Mouse (Mus musculus) kidney, postnatal 36 days (tissue): Measurements from ENCODE around the gene Ccl9.

Source experiments
- DNase-seq, 2 experiments: peaks; one replicate each; pipeline ENCODE4 v3.0.0; 2021 to 2022; ENCODE audit warnings: mixed read lengths in 2 of 2

Ccl9 gene

GRCm38 (mm10) chr11:83578186-83578760 is at the start of gene Ccl9:
TSS of gene Ccl9 (minus strand) at chr11:83578636.
- DNase-seq = no peak

DNA sequence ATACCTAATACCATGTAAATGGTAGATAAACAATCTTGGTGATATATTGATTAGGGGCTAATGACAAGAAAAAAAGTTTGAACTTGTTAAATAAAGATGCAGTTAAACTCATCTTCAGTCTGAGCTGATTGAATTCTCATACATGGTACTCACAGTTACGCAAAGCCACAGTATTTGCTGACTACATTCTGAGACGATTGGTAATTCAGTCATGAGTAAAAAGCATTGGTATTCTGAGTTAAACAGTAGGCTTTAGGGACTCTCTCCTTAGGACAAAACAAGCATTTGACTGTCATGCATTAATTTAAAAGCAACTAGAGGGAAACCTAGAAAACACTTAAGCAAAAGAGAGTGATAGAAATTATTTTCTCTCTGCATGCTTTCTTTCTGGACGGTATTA is 45.1 kb upstream of the Ccl9 start:
- no peak for DNase-seq

DNA sequence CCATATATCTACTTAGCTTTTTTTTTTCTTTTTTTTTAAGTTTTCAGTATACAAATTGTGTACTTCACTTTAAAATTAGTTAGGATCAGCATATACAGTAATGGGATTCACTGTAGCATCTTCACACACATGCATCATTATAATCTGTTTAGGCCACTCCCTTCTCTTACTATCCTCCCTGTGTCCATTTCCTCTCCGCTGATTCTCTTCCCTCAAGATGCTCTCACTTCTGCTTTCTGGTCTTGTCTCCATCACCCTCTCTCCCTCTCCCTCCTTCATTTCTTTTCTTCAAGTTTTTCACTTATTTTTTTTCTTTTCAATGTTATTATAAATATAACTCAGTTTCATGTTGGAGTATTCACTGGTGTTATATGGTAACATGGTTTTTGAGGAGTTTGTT is 40.6 kb upstream of the Ccl9 start:
- no peak for DNase-seq

- no peak for DNase-seq
Observed at GRCm38 (mm10) chr11:83618238-83618637, 39.8 kb upstream of the Ccl9 start.

GRCm38 (mm10) chr11:83616586-83616985 is 38.1 kb upstream of the Ccl9 start:
- DNase-seq = no peak

GRCm38 (mm10) chr11:83610900-83611299 is 32.5 kb upstream of the Ccl9 start:
- DNase-seq = no peak

- no peak for DNase-seq
Observed at GRCm38 (mm10) chr11:83606396-83606795, 28.0 kb upstream of the Ccl9 start.

DNA sequence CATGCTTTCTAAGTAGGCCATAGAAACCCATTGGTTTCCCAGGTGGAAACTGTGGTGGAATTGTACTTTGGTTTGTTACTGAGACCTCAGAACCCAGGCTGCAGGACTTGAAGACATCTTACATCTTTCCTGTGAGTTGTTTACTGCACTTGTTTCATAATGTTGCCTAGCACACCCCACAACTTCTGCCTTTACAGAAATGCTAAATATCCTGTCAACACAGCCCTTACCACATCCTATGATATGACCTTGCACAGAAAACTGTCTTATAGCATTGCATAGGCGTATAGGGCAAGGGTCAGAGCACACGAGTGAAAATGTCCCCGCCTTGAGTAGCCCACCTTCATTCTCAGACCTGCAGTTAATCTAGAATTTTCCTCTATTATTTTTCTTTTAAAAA is 27.1 kb upstream of the Ccl9 start:
- no peak for DNase-seq

DNA sequence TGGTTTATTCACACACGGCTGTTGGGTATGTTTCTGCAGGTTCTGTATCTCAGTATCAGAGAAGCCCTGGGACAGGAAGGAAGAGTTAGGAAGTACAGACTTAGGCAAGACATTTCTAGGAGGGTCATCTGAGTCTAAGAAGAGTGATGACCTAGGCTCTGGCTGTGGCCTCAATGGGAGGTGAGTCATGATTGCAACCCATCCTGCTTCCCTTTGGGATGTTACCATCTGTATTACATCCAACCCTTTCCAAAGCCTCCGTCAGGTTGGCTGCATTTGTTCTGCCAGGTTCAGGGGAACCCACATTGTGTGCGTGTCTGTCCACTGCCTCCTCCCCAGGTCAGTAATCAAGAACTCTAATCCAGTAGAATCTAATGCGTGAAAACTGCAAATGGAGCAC is 26.3 kb upstream of the Ccl9 start:
- no peak for DNase-seq

GRCm38 (mm10) chr11:83603399-83603798 is 25.0 kb upstream of the Ccl9 start:
- DNase-seq = no peak

DNA sequence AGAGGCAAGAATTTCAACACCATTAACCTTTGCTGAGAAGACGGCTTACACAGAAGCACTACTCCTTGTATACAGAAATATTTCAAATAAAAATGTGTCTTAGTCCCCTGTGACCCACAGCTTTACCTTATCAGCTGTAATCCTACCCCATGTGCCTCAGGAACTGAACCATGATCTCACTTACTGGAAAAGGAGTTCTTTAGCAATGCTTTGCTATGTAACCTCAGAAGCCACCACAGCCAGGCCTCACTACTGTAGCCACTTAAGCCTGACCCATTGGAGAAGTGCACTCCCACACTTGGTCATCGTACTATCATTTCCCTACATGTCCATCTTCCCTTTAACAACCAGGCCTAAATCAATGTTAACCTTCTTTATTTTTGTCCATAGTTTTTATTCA is 22.1 kb upstream of the Ccl9 start:
- DNase-seq = no peak

DNA sequence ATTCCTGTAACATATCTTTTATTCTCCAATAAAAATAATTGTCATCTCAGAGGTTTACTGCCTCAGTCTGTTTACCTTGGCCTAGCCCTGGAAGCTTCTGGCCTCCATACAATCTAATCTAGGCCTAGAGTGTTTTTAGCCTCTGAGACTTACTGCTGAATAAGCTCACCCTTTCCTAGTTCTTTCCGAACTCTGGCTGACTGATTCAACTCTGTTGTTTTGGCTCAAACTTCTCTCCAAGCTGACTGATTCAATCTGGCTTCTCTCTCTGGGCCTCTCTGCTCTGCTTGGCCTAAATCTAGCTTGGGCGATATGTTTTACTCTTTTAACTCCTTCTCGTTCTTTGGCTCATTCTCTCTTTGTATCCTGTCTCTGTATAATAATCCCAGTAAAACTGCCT is 20.6 kb upstream of the Ccl9 start:
- no peak for DNase-seq

DNA sequence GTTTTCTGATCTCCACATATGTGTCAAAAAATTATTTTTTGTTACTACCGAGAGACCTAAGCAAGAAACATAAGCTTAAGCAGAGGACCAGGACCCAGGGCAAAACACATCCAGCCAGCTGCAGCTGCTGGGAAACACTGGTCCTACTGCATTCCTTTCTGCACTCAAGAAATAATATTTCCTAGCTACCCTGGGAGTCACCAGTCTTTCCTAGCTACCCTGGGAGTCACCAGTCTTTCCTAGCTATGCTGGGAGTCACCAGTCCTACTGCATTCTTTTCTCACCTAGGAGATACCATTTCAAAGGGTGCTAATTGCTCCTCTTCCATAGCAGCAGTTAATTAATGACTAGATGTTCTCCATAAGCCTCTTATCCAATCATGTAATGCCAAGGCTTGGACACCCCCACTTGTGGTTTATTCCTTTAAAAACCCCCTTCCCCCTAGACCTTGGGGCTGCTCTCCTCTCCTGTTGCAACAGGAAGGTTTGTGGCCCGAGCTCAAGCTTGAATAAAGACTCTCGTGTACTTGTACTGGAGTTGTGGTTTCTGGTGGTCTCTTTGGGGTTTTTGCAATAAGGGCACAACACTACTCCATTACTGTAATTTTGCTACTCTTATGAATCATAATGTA is 19.9 kb upstream of the Ccl9 start:
- no peak for DNase-seq

DNA sequence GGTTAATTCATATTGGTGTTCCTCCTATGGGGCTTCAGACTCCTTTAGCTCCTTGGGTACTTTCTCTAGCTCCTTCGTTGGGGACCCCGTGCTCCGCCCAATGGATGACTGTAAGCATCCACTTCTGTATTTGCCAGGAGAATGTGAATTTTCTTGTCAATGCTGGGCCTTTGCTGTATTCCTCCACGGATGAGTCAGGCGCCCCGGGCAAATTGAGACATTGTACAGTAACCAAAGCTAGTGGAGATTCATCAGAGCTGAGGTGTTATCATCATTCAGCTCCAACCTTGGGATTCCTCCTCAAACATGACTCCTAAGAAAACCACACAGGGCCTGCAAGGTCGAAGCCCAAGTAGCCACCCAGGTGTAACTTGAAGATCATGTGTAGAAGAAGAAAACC is 19.4 kb upstream of the Ccl9 start:
- DNase-seq = no peak

- DNase-seq = no peak
Observed at GRCm38 (mm10) chr11:83595669-83596455, 17.4 kb upstream of the Ccl9 start.

- no peak for DNase-seq
Observed at GRCm38 (mm10) chr11:83593453-83593852, 15.0 kb upstream of the Ccl9 start.

DNA sequence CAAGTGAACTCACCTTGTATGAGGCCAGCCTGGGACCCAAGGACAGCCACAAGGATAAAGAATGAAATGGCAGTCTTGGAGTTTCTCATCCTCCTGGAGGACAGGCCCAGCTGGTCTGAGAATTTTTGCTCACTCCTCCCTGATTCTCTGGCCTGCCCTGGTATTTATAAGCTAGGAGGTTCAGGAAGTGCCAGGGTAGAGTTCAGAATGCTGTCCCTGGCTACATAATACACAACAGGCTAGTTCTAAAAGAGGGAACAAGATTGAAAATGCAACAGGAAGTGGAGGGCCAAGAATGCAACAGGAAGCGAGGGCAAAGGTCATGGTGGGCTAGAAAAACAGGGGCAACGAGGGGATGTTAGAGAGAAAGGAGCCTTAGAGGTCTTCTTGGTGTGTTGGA is 14.4 kb upstream of the Ccl9 start, which contains the start of gene Ccl6:
TSS of gene Ccl6 (minus strand) at position 235 of the 400 bp plus-strand sequence.
- DNase-seq = no peak

GRCm38 (mm10) chr11:83584232-83584631 is 5.8 kb upstream of the Ccl9 start:
- no peak for DNase-seq

DNA sequence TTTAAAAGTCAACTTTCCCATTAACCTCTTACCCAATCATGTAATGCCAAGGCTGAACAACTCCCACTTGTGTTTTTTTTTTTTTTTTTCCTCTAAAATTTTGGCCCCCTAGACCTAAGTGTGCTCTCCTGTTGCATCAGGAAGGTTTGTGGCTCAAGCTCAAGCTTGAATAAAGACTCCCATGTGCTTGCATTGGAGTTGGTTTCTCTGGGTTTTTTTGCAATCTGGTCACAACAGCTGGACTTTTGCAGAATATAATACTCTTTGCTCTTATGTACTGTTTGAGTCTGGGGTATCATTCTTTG is 5.0 kb upstream of the Ccl9 start:
- no peak for DNase-seq

DNA sequence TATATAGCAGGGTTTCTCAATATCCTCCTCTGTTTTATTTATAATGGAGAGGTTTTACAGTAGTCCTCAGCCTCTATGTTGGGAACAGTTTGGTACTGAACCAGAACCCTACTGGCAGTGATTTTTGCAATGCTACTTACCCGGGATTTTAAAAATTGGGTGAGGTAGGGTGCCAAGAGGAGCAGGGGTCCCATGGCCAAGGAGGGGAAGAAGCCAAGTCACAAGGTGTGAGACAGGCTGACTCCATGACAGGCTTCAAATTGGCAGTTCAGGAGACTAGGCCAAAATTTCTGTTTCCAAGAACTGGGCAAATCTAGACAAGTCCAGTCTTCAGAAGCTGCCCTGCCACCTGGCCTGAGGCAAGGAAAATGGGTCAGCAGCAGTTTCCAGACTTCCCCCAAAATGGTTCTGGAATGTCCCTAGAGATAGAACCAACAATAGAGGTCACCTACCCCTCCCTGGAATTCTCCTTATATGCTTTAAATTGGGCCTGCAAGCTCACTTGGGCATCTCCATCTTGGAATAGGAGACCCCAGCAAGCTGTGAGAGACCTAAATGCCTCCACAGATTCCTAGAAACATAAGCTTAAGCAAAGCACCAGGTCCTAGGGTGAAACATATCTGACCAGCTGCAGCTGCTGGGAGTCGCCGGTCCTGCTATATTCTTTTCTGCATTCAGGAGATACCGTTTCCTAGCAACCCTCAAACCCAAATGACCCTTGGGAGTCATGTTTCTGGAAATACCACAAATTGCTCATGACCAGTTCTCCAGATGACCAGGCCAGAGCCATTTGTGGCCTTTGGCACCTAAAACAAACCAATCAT is 4.4 kb upstream of the Ccl9 start:
- peak; percentile 25 to 63 for DNase-seq

DNA sequence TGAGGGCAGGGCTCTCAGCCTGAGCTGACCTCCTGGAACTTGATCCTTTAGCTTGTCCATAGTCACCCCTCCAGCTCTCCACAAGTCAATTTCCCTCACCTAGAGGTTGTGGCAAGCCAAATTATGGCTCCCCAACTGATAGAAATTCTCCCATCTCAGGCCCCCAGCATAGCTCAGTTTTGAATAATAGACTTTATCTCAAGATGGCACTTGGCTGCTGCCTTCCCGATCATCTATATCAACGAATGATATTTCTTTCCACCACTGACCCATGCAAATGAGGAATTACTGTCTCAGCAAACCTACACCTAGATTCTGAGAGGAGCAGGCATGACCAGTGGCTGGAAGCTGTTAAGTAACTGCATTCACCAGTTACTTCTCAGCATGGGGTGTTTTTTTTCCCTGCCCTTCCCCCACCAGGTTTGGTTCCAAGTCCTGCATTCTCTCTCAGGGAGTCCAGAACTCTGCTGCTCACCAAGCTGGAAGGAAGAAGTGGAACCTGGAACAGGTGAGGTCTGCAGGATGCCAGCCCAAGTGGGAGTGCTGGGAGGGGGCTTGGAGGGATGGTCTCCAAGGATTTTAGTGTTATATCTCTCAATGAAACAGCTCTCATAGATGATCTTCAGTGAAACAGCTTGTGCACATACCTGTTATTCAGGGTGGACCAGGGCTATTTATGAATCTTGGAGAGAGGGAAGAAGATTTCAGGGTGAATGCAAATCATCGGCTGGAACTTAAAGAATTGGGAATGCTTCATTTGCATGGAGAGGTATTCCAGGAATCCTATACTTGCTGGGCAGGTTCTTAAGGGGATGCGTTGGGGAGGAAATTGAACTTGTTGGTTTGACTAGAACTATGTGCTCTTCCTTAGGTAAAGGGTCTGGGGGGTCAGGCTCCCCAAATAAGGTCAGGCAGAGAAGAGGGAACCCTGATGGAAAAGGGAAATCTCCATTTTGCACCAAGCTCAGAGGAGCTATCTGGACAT is 3.5 kb upstream of the Ccl9 start:
- DNase-seq = peak; percentile 75 to 77

DNA sequence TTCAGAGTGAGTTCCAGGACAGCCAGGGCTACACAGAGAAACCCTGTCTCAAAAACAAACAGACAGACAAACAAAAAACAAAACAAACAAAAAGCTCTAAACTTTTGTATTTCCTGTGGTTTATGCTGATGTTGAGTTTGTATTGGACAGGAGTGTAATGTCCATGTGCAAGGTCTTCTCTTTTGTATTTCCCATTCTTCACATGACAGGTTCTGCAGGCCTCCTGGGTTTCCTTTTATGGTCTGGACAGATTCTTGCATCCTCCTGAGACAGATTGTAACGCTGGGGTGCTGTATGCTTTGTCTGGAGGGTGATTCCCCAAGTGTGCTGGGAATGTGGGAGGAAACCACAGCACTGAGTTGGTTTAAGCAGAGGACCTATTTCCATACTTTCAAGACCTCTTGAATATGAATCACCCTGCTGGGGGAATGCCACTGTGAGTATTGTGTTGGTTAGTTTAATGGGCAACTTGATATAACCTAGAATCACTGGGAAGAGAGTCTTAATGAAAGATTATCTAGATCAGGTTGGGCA is 2.3 kb upstream of the Ccl9 start:
- DNase-seq = no peak
